Mouse (Mus musculus) cortical plate, adult 2 months (tissue): ENCODE data around the gene Sun1. TPM values are rescaled to one million over a fixed set of nuclear protein-coding genes. Genes with fewer than 3 reads are reported as not detected.

ENCODE experiments used
- H3K27ac ChIP-seq: fragments of 200-500 bp; 2 replicates; pipeline ENCODE4 v1.5.1; 2012; ENCODE audit warnings: low read length, control low read depth, inconsistent platforms; ENCODE audit not compliant: insufficient read depth
- H3K4me1 ChIP-seq: fragments of 200-500 bp; 2 replicates; pipeline ENCODE4 v1.6.1; 2011; ENCODE audit warnings: low read length; ENCODE audit not compliant: control insufficient read depth, insufficient read depth
- H3K4me3 ChIP-seq: fragments of 200-500 bp; 2 replicates; pipeline ENCODE4 v1.5.1; 2011; ENCODE audit warnings: mild to moderate bottlenecking, low read length, control low read depth; ENCODE audit not compliant: insufficient read depth
- CTCF ChIP-seq: fragments of 200-500 bp; IDR thresholded peaks from 2 replicates; pipeline ENCODE4 v1.5.1; 2011; ENCODE audit warnings: mild to moderate bottlenecking, control low read depth, low read length; ENCODE audit not compliant: insufficient read depth; ENCODE audit errors: extremely low read depth
- POLR2A ChIP-seq: fragments of 200-500 bp; IDR thresholded peaks from 2 replicates; pipeline ENCODE4 v1.6.1; 2011; ENCODE audit warnings: mild to moderate bottlenecking, low read length, control low read depth; ENCODE audit not compliant: insufficient read depth; ENCODE audit errors: extremely low read depth
- polyA plus RNA-seq: library from polyadenylated mRNA; depleted of rRNA; stranded (reverse); fragments of >200 nt; gene quantifications from 2 replicates; pipeline ENCODE4 v1.2.3, GENCODE M21; 2012

Gene Sun1
- polyA plus RNA-seq, 1 experiment, result 115 TPM

DNA sequence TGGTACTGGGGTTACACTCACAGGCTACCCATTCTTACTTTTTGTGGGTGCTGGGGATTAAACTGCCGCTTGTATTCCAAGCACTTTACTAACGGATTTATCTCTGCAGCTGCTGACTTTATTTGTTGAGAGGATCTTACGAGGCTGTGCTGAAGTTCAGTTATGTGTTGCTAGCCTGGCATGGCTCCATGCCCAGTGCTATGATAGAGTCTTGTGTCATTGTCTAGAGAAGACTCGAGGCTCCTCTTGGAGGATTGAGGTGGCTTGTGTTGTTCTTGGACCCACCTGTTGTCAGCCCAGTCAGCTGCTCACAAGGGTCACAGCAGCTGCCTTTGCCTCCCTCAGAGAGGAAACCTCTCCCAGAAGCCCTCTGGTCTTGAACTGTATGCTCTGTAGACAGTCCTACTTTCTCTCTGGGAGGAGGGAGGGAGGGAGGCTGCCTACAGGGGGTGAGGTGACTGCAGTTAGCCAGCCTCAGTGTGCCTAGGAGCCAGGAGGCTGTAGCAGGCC is 19.6 kb downstream of the Sun1 start:
- H3K4me3 ChIP-seq, result no peak overlapping the region
- H3K4me1 ChIP-seq, result peaks cover 5% of the 10 kb centered on the region
- TF ChIP-seq CTCF, result no peak
- no peak for TF ChIP-seq POLR2A
- H3K27ac ChIP-seq, result 0 out of 2 replicates have a peak overlapping the region, but pooled peaks have one; percentile 2

DNA sequence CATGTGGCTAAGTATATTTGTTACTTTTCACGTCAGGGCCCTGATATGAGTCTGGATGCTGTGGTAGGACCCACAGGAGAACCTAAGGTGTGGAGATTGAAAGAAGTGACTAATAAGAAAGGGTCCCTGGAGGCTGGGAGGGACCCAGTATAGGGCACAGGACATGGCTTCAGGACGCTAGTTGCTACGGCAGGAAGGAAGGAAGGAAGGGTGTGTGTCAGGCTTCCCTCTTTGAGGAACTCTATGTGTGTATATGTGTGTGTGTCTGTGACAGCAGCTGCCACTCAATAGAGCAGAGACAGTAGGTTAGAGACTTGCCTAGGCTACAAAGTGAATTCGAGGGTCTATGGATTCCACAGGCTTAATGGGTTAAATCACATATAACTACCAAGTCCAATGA is 20.2 kb downstream of the Sun1 start:
- Histone ChIP-seq H3K4me3 (no peak overlapping the region), H3K27ac (0 out of 2 replicates have a peak overlapping the region, but pooled peaks have one; percentile 2), H3K4me1 (peaks cover 4% of the 10 kb centered on the region; the same call in 1 of the 2 replicates)
- TF ChIP-seq CTCF (no peak), POLR2A (no peak)

DNA sequence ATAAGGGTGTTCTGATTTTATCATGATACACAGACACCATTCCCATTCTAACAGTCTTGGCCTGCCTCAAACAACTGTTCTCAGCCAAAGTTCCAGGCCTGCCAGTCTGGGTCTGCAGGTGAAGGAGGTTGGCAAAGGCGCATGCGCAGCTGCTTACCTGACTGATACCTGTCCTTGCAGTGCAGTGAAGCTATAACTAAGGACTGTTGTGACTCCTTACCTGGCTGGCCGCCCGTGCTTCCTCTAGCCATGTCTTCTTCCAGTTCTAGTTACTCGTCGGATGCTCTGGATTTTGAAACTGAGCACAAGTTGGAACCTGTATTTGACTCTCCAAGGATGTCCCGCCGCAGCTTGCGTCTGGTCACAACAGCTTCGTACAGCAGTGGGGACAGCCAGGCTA is 22.9 kb downstream of the Sun1 start:
- Histone ChIP-seq H3K27ac (no peak overlapping the region), H3K4me1 (0 out of 2 replicates have a peak, but pooled peaks cover 1% of the 10 kb centered on the region), H3K4me3 (no peak overlapping the region)
- TF ChIP-seq CTCF (no peak), POLR2A (no peak)

DNA sequence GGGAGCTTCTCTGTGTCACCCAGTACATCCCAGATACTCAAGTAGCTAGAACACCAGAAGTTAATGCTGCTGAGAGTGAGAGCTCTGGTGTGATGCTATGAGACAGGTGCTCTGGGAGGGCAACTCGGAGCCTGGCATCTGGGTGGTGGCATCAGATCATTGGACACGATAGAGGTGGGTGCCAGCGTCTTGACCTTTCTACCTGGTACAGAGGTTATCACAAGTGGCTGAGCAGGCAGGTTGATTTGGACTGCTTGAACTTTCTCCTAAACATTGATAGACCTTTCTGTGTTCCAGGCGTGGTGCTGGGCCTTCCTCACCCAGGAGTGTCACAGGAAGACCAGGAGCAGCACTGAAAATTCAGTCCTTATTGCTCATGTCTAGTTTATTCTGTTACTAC is 26.8 kb downstream of the Sun1 start:
- Histone ChIP-seq H3K4me1 (0 out of 2 replicates have a peak, but pooled peaks cover 1% of the 10 kb centered on the region), H3K27ac (no peak overlapping the region), H3K4me3 (no peak overlapping the region)
- TF ChIP-seq POLR2A, result no peak
- no peak for TF ChIP-seq CTCF

DNA sequence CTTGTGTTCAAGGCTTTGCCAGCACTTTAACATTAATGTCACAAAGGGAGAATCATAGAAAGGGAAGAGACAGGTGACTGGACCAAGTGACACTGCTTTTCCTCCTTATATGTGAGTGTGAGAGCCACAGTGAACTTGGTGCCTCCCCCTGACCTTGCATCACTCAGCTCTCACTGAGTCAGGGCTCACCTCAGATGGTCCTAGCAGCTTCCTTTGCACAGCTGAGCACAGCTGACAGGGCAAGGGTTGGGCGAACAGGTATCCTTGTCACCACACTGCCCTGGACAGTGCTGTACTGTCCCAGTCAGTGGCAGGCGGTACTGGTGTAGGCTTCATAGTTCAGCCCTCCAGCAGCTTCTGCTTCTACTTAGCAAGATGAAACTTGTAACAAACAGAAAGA is 27.2 kb downstream of the Sun1 start:
- Histone ChIP-seq H3K27ac (no peak overlapping the region), H3K4me3 (no peak overlapping the region), H3K4me1 (0 out of 2 replicates have a peak, but pooled peaks cover 1% of the 10 kb centered on the region)
- no peak for TF ChIP-seq CTCF
- no peak for TF ChIP-seq POLR2A

DNA sequence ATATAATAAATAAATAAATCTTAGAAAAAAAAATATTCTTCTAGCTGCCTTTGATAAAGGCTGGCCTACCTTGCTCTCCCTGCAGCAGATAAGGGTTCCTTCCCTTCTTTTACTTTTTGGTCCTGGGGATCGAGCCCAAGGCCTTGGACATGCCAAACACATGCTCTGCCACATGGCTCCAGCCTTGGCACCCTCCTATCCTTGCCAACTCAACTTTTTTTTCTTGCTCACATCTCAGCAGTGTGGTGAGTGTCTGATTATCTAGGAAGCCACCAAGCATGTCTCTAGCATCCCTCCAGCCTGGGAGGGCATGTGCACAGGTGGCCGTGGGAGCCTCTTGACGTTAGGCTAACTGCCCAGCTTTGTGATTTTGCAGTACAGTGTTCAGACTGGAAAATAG is 27.9 kb downstream of the Sun1 start:
- TF ChIP-seq POLR2A (no peak), CTCF (no peak)
- Histone ChIP-seq H3K4me3 (no peak overlapping the region), H3K27ac (no peak overlapping the region), H3K4me1 (0 out of 2 replicates have a peak, but pooled peaks cover 1% of the 10 kb centered on the region)

DNA sequence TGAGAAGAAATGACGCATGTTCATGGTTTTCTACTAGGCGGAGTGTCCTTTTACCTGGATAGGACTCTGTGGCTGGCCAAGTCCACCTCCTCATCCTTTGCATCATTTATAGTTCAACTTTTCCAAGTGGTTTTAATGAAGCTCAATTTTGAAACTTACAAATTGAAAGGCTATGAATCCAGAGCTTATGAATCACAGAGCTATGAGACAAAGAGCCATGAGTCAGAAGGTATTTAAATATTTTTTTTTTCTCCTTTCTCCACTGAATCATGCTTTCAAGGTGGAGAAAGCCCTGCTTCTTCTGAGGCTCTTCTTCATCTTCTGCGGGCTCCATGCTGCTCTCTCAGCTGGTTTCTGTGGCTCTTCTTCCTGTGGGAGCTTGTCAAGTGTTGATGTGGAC is 29.3 kb downstream of the Sun1 start:
- Histone ChIP-seq H3K4me3 (no peak overlapping the region), H3K27ac (no peak overlapping the region), H3K4me1 (no peaks in the 10 kb centered on the region)
- TF ChIP-seq CTCF (no peak), POLR2A (no peak)

DNA sequence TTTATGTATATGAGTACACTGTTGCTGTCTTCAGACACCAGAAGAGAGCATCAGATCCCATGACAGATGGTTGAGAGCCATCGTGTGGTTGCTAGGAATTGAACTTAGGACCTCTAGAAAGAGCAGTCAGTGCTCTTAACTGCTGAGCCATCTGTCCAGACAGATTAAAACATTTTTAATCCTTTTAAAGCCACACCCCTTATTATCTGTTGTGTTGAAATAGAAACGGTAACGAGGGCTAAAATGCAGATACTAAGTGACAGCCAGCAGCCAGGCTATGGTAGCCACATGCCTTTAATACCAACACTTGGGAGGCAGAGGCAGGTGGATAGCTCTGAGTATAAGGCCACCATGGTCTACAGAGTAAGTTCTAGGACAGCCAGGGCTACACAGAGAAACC is 31.6 kb downstream of the Sun1 start:
- no peak for TF ChIP-seq CTCF
- TF ChIP-seq POLR2A, result no peak
- Histone ChIP-seq H3K4me1 (no peaks in the 10 kb centered on the region), H3K4me3 (no peak overlapping the region), H3K27ac (no peak overlapping the region)

DNA sequence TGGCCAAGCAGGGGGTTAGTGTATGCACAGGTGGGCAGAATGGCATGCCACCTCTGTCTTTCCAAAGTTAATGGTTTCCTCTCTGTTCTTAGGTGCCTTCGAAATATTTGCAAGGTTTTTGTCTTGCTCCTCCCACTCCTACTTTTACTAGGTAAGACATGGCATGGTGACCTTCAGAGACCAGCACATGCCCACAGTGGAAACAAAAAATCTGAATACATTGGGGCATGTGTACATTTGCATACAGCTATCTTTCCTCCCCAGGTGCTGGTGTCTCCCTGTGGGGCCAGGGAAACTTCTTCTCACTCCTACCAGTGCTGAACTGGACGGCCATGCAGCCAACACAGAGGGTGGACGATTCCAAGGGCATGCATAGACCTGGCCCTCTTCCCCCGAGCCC is 34.0 kb downstream of the Sun1 start:
- Histone ChIP-seq H3K4me3 (no peak overlapping the region), H3K4me1 (no peaks in the 10 kb centered on the region), H3K27ac (no peak overlapping the region)
- TF ChIP-seq CTCF, result no peak

DNA sequence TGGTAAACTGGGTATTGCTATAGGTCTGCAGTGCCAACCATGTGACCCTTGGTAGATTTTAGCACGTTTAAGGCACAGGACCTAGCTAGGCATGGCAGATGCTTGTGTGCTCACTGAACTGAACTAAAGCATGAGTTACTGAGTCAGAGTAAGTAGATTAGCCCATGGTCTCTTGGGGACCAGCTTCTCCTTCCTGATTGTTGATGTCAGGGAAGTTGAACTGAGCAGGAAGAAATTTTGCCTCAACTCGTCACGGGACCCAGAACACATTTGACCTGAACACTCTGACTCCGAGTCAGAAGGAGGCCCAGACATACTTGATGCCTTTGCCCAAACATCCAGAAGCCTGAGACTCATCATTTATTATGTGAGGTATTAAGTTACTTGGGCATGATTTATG is 37.0 kb downstream of the Sun1 start:
- peaks cover 2% of the 10 kb centered on the region; the same call in 1 of the 2 replicates for H3K4me1 ChIP-seq
- no peak overlapping the region for H3K27ac ChIP-seq
- no peak overlapping the region for H3K4me3 ChIP-seq
- no peak for TF ChIP-seq POLR2A
- no peak for TF ChIP-seq CTCF
